Mouse (Mus musculus) erythroblast, embryonic 14.5 days (primary cell): ENCODE data around the gene Robo2. TPM values are rescaled to one million over a fixed set of nuclear protein-coding genes. Genes with fewer than 3 reads are reported as not detected.

Experiments used
- H3K27me3 ChIP-seq: 2 replicates; pipeline ENCODE4 v1.6.1; 2012; ENCODE audit warnings: inconsistent platforms; ENCODE audit not compliant: control insufficient read depth
- H3K36me3 ChIP-seq: 2 replicates; pipeline ENCODE4 v1.6.1; 2012; ENCODE audit warnings: mild to moderate bottlenecking, inconsistent platforms; ENCODE audit not compliant: control insufficient read depth
- H3K4me1 ChIP-seq: 2 replicates; pipeline ENCODE4 v1.6.1; 2012; ENCODE audit warnings: inconsistent platforms; ENCODE audit not compliant: control insufficient read depth
- H3K4me3 ChIP-seq: replicated peaks from 2 replicates; pipeline ENCODE3; 2012; ENCODE audit warnings: moderate library complexity, mild to moderate bottlenecking, inconsistent platforms
- H3K9me3 ChIP-seq: 2 replicates; pipeline ENCODE4 v1.6.1; 2012; ENCODE audit warnings: low read length, inconsistent platforms, mixed read lengths; ENCODE audit not compliant: control insufficient read depth
- GATA1 ChIP-seq: IDR thresholded peaks from 2 replicates; pipeline ENCODE4 v1.6.1; 2012; ENCODE audit warnings: low read length, inconsistent platforms, mixed read lengths
- TAL1 ChIP-seq: IDR thresholded peaks from 3 replicates; pipeline ENCODE4 v1.6.1; 2012; ENCODE audit warnings: low read length, inconsistent platforms, mixed read lengths
- polyA plus RNA-seq: library from polyadenylated mRNA; stranded (reverse); fragments of >175 nt; gene quantifications from 2 replicates; pipeline ENCODE4 v1.2.3, GENCODE M21; 2012

Gene Robo2
- 0.02 TPM in 1 of 2 replicates, not detected in the other for polyA plus RNA-seq

DNA sequence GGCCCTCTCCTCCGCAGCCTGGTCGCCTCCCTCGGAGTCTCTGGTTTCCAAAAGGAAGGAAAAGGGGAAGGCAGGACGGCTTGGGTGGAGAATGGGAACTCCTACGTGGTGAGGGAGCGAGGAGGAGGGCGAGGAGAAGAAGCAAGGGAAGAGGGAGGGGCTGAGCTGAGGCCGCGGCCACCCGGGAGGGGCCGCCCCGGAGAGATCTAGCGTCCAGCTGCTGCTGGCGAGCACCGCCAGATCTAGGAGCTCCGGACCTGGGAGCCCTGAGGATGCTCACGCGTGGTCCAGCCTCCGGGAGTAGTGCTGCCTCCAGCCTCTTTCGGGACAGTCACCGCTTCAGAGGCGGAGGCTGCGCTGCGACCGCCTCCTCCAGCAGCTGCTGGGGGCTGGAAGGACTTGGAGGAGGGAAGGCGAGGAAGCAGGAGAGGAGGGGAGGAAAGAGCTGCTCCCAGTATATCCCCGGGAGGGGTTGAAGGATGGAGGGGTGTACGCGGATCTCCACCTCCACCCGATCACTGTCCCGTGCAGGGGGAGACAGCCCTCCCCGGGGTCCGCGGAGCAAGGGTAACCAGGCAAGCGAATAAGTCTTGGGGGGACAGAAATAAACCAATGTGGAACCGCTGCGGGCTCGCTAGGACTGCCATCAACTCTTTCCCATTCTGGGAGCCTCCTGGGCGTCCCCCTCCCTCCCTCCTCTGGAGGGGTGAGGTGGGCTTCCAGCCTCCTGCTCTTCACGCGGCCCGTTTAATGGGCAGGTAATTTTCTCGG, at the start of gene Robo2:
TSS of gene Robo2 (minus strand) at position 345 of the 771 bp plus-strand sequence.
- TF ChIP-seq TAL1 (no peak), GATA1 (no peak)
- Histone ChIP-seq H3K27me3 (peaks cover 37% of the 10 kb centered on the region), H3K4me3 (no peak within 1 kb of the TSS), H3K4me1 (no peaks in the 10 kb centered on the region), H3K9me3 (no peaks in the 10 kb centered on the region), H3K36me3 (no peaks in the 10 kb centered on the region)

DNA sequence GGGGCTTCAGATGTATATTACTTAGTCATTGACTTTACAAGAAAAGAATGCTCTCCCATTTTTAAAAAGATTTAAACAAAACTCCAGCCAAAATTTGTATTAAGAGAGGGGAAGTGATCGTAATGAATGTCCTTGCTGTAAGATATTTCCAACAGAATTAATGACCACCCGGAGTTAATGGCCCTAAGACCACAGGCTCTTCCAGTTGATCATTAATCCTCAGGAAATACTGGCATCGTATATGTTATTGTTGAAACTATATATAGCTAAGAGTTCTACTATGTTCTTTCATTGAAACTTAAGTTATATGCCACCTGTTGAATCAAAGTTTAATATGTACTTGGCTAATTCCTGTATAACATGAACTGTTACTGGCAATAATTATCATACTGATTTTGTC, 46.5 kb upstream of the Robo2 start:
- no peaks in the 10 kb centered on the region for H3K36me3 ChIP-seq
- H3K27me3 ChIP-seq: no peaks in the 10 kb centered on the region
- no peak overlapping the region for H3K4me3 ChIP-seq
- H3K4me1 ChIP-seq: no peaks in the 10 kb centered on the region
- TF ChIP-seq TAL1 (no peak), GATA1 (no peak)
- H3K9me3 ChIP-seq: no peaks in the 10 kb centered on the region

DNA sequence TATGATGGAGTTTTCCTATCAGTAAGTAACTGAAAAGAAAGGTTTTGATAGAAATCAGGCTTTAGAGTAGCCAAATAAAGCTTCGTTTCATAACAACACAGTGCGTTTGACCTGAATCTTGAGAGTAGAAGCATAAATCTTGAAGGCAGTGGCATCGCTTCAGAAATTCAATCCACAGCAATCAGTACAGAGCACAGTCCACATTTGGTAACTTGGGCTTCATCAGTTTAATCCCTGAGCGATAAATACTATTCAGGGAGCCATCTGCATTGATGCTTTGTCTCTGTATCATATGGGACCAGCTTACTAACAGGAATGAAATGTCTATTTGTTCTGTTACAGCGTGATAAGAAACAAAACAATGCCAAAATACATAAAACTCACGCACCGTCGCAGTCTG, 46.1 kb upstream of the Robo2 start:
- TF ChIP-seq GATA1 (no peak), TAL1 (no peak)
- Histone ChIP-seq H3K27me3 (no peaks in the 10 kb centered on the region), H3K9me3 (no peaks in the 10 kb centered on the region), H3K36me3 (no peaks in the 10 kb centered on the region), H3K4me1 (no peaks in the 10 kb centered on the region), H3K4me3 (no peak overlapping the region)

DNA sequence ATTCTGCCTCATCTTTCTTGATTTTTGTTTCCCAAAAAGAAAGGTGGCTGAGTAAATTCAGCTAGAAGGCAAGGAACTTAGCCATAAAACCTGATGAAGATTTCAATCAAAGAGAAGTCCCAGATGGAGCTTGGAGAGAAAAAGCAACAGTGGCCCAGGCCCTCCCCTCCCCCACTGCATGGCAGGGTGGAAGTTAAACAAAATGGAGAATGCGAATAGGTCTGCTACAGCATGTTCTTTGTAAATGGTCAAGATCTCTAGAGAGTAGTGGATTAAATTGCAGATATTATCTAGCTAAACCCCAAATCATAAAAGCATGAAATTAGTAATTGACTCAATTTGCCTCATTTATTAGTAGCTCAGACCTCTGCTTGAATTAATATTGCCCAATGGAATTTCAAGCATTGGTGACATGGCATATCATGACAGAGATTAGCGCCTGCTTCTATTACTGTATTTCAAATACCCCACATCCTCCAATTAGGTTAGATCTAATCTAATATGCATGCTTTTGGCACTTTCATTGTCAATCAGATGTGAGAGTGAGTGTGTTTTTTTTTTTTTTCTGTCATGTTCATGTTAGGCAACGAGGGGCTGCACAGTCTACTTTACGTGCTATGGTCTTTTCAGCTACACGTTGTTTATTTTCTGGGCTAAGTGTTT, 45.3 kb upstream of the Robo2 start:
- no peak overlapping the region for H3K4me3 ChIP-seq
- H3K36me3 ChIP-seq: no peaks in the 10 kb centered on the region
- H3K4me1 ChIP-seq: no peaks in the 10 kb centered on the region
- no peaks in the 10 kb centered on the region for H3K9me3 ChIP-seq
- no peaks in the 10 kb centered on the region for H3K27me3 ChIP-seq
- TF ChIP-seq GATA1: no peak
- TF ChIP-seq TAL1: no peak

DNA sequence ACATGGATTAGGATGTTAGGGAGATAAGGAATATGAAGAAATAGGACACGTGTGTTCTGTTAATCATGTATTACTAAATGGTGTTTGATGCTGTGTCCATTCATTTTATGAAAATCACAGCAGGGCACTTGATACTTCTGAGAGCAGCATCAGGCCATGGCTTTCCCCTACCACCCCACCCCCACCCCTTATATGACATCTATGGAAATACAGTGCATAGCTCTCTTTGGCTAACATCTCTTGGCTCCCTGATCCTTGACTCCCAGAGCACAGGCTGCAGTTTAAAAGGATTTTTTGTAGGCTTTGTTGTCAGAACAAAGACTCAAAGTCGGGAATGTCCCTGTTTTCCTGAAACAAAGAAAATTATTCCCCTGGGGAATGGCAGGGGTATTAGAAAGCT, 43.6 kb upstream of the Robo2 start:
- TF ChIP-seq TAL1: no peak
- Histone ChIP-seq H3K4me3 (no peak overlapping the region), H3K36me3 (no peaks in the 10 kb centered on the region), H3K27me3 (no peaks in the 10 kb centered on the region), H3K9me3 (no peaks in the 10 kb centered on the region), H3K4me1 (no peaks in the 10 kb centered on the region)

DNA sequence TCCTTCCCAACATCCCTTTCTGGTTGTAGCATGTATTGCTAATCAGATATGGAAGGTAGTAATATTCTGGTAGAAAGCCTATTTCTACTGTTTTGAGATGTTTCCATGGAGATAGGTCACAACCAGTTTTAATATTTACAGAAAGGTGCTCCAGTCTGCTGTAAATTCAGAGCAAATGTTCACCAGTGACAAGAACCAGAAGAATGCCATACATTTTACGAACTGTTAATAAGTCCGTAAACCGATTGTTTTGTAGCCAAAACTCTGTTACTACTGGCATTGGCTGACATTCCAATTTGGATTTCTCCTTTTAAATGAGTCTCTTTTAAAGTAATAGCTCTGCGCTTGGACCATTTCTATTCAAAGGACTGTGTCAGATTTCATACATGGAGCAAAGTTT, 36.4 kb upstream of the Robo2 start:
- Histone ChIP-seq H3K27me3 (no peaks in the 10 kb centered on the region), H3K4me1 (no peaks in the 10 kb centered on the region), H3K36me3 (no peaks in the 10 kb centered on the region), H3K4me3 (no peak overlapping the region), H3K9me3 (no peaks in the 10 kb centered on the region)
- no peak for TF ChIP-seq GATA1
- no peak for TF ChIP-seq TAL1

DNA sequence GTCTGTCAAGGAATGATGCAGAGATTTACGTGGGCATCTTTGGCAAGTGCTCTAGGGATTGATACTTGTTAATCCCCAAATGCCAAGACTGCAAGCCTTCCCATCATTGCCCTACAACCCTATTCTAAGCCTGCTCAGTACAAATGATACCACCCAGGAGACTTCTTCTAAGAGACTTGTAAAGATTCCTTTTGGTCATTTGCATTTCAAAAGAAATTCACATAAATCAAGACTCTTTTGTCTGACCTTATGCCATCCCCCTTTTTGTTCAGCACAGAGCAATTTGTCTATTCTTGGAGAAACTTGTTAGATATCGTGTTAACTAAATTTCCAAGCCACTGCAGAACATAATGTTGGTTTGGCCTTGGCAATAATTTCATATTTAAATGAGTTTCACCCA, 15.4 kb upstream of the Robo2 start:
- H3K9me3 ChIP-seq: no peaks in the 10 kb centered on the region
- no peak overlapping the region for H3K4me3 ChIP-seq
- no peaks in the 10 kb centered on the region for H3K4me1 ChIP-seq
- no peak for TF ChIP-seq TAL1
- TF ChIP-seq GATA1: no peak
- H3K27me3 ChIP-seq: no peaks in the 10 kb centered on the region
- no peaks in the 10 kb centered on the region for H3K36me3 ChIP-seq

DNA sequence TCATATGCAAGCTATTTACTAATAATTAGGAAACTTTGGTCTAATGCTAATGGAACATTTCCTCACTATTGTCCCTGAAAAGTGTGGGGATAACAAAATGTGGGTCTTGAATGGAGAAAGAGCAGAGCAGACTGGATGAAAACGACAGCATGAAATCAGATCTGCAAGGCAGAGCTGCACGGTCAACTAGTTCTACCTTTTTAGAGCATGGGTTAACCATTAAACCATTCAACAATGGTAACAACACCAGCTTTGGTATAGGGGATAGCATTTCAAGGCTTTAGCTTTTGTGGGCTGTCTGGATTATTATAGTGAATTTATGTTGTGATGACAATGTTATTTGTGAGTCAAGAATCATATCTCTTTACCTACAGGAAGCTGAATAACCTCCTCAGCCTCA, 8.7 kb upstream of the Robo2 start:
- no peaks in the 10 kb centered on the region for H3K9me3 ChIP-seq
- no peaks in the 10 kb centered on the region for H3K4me1 ChIP-seq
- TF ChIP-seq GATA1 (no peak), TAL1 (no peak)
- H3K4me3 ChIP-seq: no peak overlapping the region
- no peaks in the 10 kb centered on the region for H3K27me3 ChIP-seq
- no peaks in the 10 kb centered on the region for H3K36me3 ChIP-seq

DNA sequence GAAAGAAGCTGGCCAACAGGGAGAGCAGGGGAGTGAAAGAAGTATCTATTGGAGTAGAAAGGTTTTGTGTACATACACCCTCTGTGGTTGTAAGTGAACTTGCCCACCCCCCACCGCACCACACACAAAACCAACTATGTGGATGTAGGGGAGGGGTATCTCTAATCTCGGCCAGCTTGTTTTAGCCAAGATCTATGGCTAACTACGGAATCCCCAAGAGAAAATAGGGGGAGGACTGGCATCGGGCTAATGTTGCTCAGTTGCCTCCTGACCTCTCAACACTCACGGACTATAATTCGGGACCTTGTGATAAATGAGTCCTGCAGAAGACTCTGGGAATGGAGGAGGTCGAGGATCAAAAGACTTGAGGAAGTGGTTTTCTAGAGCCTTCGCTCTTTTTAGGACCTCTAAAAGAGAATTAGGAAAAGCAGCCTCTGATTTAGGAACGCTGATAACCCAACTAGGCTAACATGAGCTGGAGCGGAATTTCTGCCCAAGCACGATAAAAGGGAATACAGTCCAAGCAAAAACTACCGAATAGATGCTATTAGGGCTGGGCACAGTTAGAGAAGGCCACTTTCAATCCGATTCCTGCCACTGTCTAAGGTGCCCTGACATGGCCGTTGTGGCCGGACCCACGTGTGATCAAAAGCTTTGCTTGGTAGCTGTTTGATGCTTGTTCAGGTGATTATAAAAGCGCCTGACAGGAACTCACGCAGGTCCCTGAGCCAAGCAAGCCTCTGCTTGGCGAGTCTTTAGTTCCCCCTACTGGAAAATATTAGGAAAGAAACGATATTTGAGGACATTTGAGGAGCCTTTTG, 1.1 kb upstream of the Robo2 start:
- no peaks in the 10 kb centered on the region for H3K36me3 ChIP-seq
- TF ChIP-seq TAL1: no peak
- TF ChIP-seq GATA1: no peak
- H3K27me3 ChIP-seq: peaks cover 37% of the 10 kb centered on the region
- H3K9me3 ChIP-seq: no peaks in the 10 kb centered on the region
- no peak overlapping the region for H3K4me3 ChIP-seq
- no peaks in the 10 kb centered on the region for H3K4me1 ChIP-seq
